Mouse (Mus musculus) adrenal gland, adult (tissue): ENCODE results near the gene Grik2.
"Not testable (repeated sequence)": the region's sequence is repeated elsewhere in the genome, so short reads cannot be mapped to it uniquely, and the experiment has no call there.

Source experiments
- DNase-seq, 2 experiments: peaks; one replicate each; pipeline ENCODE4 v3.0.0; 2022 to 2023; ENCODE audit warnings: low spot score in 1 of 2; ENCODE audit not compliant: inconsistent age in 2 of 2

Gene Grik2

DNA sequence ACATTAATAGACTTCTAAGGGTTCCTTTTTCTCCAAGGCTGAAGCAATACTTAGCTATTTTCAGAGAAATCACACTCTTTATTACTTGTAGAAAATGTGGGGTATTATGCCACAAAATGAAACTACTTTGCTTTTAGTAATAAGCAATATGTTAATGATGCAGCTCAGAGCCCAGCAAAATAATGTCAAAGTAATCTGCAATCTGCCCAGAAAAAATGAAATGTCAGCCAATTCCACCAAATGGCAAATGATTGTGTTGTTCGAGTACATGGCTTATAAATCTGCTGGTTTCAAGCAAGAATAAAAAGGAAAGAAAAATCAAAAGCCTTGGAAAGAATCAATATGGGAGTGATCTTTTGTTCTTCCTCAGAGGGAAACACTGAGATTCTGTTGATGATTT is 136.2 kb downstream of the Grik2 start:
- no peak for DNase-seq

- DNase-seq = no peak
Measured at GRCm38 (mm10) chr10:49647116-49647515, 141.4 kb downstream of the Grik2 start.

DNA sequence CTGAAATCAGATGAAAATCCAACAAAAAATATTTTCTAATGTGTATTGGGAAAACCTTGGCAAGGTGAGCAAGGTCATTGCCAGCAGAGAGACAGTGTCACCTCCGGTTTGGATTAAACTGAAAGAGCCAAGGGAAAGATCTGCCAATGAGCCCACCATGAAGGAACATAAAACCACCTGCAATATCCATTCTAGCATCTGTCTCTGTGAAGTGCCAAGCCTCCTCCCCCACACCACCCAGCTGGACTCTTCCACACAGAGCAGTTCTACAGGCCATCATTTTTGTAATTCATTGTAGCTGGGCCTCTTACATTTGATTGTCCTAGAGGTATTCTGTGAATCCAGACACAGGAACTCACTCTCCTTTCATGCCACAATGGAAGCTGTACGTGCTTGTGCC is 148.7 kb downstream of the Grik2 start:
- DNase-seq = no peak

- DNase-seq = no peak
Measured at GRCm38 (mm10) chr10:49623951-49624350, 164.6 kb downstream of the Grik2 start.

GRCm38 (mm10) chr10:49597652-49598051 is 190.9 kb downstream of the Grik2 start:
- no peak for DNase-seq

GRCm38 (mm10) chr10:49573514-49573913 is 215.1 kb downstream of the Grik2 start:
- DNase-seq = no peak

GRCm38 (mm10) chr10:49559872-49560407 is 228.6 kb downstream of the Grik2 start:
- DNase-seq = no peak

DNA sequence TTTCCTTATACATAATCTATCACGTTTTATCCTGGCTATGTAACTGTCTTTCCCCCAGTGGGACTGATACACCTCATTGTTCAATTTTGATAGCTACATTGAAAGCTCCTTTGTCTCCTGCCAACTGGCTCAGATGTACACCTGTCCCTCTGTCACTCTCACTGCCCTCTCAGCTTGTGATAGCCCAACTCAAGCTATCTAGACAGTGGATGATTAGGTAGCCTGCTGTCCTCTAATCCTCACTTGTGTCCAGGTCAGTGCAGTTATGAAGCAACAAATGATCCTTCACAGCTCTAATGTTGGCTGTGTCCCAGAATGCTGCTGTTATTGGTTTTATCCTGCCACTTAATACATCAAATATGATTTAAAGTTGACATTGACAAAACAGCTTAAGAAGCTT is 246.3 kb downstream of the Grik2 start:
- DNase-seq = no peak

DNA sequence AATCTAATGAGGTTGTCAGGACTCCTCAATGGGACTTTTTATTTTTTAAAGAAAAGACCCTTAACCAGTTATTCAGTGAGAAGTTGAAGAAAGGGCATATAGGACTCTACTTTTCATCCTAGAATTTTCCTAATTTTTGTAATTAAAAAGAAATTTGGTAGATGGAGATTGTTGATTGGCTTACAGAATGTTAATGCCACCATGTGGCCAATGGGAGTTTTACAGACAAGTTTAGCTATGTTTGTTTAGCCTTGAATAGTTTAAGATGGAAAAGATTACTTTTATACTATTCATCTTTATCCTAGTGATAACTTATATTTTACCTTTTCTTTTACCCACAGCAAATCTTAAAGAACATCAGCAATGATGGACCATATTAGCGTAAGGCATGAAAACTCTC is 268.8 kb downstream of the Grik2 start:
- DNase-seq = no peak

GRCm38 (mm10) chr10:49500628-49501027 is 287.9 kb downstream of the Grik2 start:
- no peak for DNase-seq

GRCm38 (mm10) chr10:49497302-49497701 is 291.3 kb downstream of the Grik2 start:
- no peak for DNase-seq

DNA sequence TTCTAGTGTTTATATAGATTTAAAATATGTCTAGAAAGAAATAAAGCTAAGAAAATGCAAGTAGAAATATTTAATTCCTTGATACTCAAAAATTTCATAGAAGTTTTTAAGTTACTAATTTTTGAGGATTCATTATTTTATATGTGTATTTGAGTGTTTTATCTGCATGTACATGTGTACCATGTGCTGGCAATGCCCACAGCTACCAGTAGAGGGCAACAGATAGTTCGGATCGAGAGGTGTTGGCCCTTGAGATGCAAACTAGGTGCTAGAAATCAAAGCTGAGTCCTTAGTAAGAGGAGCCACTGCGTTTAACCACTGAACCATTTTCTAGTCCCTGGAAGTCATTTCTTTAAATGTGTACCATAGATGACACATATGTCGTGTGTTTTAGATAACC is 307.1 kb downstream of the Grik2 start:
- DNase-seq = no peak

DNA sequence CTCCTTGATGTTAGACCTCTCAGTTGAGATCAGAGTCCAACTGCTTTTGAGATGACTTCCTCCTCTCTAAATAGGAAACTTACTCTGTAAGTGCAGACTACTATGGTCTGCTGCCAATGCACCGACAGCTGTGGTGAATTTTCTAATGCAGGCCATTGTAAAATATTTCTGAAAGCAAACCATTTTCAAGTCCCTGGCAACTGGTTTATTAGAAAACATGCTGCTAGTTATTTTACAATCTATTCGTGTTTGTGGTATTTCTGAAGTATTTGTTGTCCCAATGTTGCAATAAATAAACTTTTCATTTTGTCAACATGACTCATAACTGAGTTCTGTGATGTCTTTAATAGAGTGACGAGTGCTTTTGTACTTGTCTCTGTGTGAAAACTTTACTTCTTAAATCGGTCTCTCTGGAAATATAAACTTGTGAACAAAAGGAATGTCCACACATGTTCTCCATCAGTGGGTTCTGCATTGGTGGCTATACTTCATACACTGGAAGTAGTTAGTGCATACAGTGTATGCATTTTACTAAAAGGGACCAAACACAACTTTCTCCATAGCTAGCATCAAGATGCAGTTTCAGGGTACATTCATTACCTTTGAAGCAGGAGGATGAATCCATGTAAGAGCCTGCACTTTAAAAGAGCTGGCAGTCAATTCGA is 308.3 kb downstream of the Grik2 start:
- no peak for DNase-seq

DNA sequence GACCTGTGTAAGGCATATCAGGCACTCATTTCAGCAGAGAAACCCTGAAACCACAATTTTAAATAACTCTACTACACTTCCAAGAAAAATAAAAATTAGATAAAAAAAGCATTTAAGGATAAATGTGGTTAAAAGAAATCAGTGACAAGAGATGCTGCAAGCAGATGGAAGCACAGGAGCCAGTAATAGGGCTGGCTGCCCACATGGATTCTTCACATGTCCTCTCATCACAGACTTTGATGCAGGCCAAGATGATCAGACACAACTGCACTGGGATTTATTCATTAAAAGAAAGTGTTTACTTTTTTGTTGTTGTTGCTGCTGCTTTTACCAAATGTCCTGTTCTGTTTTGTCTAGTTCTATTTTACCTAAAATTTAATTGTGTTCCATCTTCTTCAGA is 315.0 kb downstream of the Grik2 start:
- no peak for DNase-seq

DNA sequence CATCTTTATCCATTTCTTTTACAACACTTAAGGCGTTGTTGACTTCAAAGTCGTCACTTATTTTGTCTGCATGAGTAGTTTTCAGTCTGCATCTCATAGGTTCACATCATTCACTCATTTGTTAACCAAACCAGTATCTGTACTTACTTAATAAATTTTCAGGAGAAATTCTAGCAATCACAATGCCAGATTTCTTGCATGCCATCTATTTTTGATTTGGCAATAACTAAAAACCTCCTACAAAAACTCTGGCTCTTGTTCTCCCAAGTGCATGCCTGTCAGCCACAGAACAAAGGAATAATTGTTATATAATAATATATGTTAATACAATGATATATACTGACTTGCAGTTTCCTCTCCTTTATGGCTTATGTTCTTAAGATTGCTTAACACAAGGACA is 331.8 kb downstream of the Grik2 start:
- DNase-seq = no peak

- DNase-seq = no peak
Measured at GRCm38 (mm10) chr10:49453535-49453934, 335.0 kb downstream of the Grik2 start.

DNA sequence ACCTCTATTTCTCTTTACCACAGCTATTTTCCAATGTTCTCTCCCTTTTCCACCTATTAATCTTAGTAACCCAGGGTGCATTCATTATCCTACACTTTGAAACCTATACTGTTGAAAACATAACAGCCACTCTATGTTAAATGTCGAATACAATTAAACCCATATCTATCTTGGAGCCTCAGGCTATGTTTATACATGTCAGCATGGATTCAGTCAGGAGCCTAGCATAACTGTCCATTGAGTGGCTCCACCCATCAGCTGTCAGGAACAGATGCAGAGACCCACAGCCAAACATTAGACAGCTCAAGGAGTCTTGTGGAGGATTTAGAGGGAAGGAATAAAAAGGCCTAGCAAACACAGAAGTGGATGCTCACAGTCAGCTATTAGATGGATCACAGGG is 347.2 kb downstream of the Grik2 start:
- DNase-seq = no peak

DNA sequence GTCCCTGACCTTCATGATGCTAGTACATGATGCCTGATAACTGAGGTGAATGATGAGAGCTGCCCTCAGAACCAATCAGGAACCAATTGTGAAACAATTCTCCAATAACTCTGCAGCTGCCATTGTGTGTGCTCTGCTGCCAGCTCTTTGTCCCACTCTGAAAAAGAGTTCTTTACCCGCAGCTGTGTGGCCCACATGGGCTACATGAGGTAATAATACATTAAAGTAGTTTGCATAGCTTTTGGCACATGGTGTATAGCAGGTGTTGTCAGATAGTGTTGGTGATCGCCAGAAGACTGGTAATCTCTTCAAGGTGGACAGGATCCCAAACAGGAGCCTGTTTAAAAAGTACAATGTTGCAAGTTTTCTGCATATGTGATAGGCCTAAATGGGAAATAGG is 351.5 kb downstream of the Grik2 start:
- DNase-seq = no peak

GRCm38 (mm10) chr10:49436301-49436700 is 352.3 kb downstream of the Grik2 start:
- no peak for DNase-seq

DNA sequence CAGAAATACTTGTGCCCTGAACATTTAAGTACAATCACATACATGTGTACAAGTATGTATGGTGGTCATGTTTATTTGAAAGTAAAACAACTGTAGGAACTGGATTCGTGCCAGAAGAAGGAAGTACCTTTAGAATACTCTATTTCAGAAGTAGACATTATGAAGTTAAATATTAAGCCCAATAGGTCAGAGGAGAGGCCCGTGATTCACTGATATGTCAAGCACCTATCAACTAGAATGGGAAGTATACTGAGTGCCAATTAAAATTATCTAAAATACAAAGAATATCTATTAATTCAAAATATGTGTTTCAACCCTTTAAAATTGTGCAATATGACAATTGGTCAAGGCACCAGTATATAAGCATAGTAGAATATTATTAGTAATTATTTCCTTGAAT is 355.7 kb downstream of the Grik2 start:
- DNase-seq = no peak

GRCm38 (mm10) chr10:49417206-49417605 is 371.4 kb downstream of the Grik2 start:
- not testable (repeated sequence) for DNase-seq

DNA sequence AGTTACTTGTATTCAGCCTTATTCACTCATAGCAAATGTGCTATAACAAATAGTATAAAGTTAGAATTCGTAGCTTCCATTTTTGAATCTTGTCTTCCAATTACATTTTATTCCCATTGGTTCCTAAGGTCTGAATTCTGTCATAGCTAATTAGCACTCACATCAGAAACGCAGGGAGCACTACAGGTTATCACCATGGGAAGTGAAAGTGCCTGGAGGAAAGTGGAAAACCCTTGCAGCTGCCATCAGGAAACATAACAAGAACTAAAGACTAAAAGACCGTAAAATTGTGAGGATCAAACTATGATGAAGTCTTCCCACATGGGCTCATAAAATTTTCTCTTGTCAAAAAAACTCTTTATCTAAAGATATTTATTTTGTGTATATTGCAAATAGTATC is 405.6 kb downstream of the Grik2 start:
- no peak for DNase-seq

DNA sequence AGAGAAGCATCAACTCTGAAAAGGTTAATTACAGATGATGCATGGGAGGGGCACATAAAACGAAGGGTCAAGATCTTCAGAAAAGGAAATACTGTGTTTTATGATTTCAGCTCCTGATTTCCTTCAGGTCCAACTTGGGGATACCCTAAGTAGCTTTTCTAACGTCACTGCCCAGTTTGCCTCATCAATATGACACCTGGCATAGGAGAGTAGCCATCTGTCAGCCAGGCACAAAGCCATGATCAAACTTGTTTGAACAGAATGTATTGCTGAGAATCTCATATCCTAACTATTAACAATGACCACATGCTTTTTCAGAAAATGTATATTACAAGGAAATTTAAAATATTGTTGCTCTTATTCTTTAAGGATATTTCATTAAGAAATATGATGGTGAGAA is 406.7 kb downstream of the Grik2 start:
- no peak for DNase-seq
